Mouse (Mus musculus) layer of hippocampus, postnatal 25 days (tissue): ENCODE results near the gene Fbxo47. TPM values are rescaled to one million over a fixed set of nuclear protein-coding genes. Genes with fewer than 3 reads are reported as not detected.
A peak's percentile ranks its signal among the peaks of the same experiment; 100 is the strongest.
"Not testable (repeated sequence)": the region's sequence is repeated elsewhere in the genome, so short reads cannot be mapped to it uniquely, and the experiment has no call there.

ENCODE experiments used
- DNase-seq, 2 experiments: peaks; one replicate each; pipeline ENCODE4 v3.0.0; 2022; ENCODE audit warnings: mixed read lengths in 2 of 2, low spot score in 1 of 2; ENCODE audit errors: extremely low spot score in 1 of 2
- total RNA-seq, 2 experiments: library from RNA; stranded (reverse); gene quantifications; 2 replicates each; pipeline ENCODE4 v1.2.3; 2021

Gene Fbxo47
- total RNA-seq, 2 experiments from 2014 or later: 1.2 to 1.9 TPM

GRCm38 (mm10) chr11:97883542-97883917 is 424 bp downstream of the Fbxo47 start:
- DNase-seq: peak; percentile 36 to 39

GRCm38 (mm10) chr11:97880362-97880761 is 3.6 kb downstream of the Fbxo47 start:
- no peak for DNase-seq

- DNase-seq: no peak
These were observed 6.6 kb downstream of the Fbxo47 start for GRCm38 (mm10) chr11:97877341-97877740.

DNA sequence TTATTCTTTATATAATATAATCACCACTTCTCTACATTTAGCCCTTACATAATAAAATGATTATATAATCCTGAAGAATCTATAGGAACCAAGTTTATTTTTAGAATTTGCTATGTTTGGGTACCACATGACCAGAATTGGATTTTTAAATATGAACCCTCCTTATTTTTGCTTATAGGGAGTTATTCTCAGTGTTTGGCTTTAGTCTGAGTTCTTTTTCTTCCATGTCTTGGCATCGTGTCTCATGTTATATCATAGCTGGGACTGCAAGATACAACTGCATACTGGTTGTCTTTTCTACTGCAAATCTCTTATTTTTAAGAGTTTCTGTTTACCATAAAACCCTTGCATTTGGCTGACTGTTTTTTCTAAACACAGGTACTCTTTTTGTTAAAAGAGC is 9.6 kb downstream of the Fbxo47 start:
- DNase-seq: no peak

DNA sequence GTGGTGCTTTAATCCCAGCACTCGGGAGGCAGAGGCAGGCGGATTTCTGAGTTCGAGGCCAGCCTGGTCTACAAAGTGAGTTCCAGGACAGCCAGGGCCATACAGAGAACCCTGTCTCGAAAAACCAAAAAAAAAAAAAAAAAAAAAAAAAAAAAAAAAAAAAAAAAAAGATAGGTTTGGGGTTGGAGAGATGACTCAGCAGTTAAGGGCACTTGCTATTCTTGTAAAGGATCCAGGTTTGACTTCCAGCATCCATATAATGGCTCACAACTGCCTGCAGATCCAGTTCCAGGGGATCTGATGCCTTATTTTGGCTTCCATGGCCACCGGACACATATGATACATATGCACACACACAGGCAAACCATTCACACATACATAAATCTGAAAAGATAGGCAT is 11.6 kb downstream of the Fbxo47 start:
- not testable (repeated sequence) for DNase-seq

- DNase-seq: no peak
These were observed 16.4 kb downstream of the Fbxo47 start for GRCm38 (mm10) chr11:97867591-97867990.

GRCm38 (mm10) chr11:97866091-97866888 is 17.7 kb downstream of the Fbxo47 start:
- DNase-seq: no peak

- DNase-seq: no peak
These were observed 18.5 kb downstream of the Fbxo47 start for GRCm38 (mm10) chr11:97865421-97865820.

DNA sequence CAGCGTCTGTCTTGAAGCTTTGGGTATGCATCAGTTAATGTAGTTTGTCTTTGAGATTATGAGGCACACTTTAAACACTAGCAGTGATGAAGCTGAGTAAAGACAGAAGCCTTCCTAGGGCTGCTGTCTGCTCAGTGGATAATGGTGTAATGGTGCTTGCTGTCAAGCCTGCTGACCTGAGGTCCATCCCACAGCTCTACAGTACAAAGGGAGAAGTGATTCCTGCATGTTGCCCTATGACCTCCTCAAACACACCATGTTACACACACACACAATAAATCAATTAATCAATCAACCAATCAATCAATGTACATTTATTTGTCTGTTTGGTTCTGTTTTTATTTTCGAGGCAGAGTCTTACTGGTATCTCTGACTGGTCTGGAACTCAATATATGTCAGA is 21.8 kb downstream of the Fbxo47 start:
- DNase-seq: no peak

- DNase-seq: no peak
These were observed 28.5 kb downstream of the Fbxo47 start for GRCm38 (mm10) chr11:97855473-97855872.

GRCm38 (mm10) chr11:97851601-97852000 is 32.4 kb downstream of the Fbxo47 start:
- DNase-seq: no peak

GRCm38 (mm10) chr11:97850367-97850766 is 33.6 kb downstream of the Fbxo47 start:
- no peak for DNase-seq

- DNase-seq: no peak
These were observed 42.0 kb downstream of the Fbxo47 start for GRCm38 (mm10) chr11:97842001-97842400.

DNA sequence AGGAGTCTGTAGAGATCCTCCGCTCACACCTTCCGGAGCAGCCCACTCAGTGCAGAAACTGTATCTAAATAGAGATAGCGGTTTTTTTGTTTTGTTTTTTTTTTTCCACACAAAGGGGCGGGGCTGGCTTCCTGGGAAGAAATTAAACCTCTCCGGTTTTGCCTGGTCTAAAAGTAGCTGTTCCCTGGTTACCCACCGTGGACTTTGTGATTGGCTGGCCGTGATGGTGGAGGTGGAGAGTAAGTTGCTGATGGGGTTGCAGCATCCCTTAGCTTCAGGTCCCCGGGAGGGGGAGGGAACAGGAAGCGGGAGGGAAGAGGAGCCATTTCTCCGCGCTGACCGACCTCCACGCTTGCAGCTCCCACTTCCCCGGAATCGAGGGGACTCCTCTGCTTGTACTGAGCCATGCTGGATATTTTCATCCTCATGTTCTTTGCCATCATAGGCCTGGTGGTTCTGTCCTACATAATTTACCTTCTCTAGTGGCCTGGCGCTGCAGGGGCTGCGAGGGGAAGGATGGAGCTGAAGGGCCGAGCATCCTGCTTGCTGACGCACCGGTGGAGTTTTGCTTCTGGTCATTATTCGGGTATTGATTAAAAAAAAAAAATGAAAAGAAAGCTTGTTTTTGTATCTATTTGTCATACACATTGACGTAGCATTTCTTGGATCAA is 42.8 kb downstream of the Fbxo47 start:
- DNase-seq: peak; percentile 64 to 74

GRCm38 (mm10) chr11:97840539-97840954 is 43.4 kb downstream of the Fbxo47 start, which contains the start of gene B230217C12Rik:
Gene B230217C12Rik (plus strand): TSS chr11:97840780.
- no peak for DNase-seq

DNA sequence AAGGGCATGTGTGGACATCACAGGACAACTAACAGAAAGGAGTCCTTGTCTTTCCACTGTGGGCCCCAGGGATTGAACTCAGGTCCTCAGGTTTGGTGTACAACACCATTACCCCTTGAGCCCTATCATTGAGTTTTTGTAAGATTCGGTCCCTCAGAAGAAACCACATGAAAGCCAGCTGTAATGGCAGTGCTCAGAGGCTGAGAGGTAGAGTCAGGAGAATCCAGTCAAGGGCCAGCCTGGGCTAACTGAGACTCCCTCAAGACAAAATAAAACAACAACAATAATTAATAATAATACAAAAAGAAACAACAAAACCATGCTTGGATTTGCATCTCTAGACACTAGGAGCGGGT is 43.8 kb downstream of the Fbxo47 start:
- no peak for DNase-seq

- DNase-seq: no peak
These were observed 44.4 kb downstream of the Fbxo47 start for GRCm38 (mm10) chr11:97839441-97840134.

GRCm38 (mm10) chr11:97838779-97839440 is 45.0 kb downstream of the Fbxo47 start:
- DNase-seq: no peak

GRCm38 (mm10) chr11:97837641-97838149 is 46.3 kb downstream of the Fbxo47 start:
- no peak for DNase-seq

DNA sequence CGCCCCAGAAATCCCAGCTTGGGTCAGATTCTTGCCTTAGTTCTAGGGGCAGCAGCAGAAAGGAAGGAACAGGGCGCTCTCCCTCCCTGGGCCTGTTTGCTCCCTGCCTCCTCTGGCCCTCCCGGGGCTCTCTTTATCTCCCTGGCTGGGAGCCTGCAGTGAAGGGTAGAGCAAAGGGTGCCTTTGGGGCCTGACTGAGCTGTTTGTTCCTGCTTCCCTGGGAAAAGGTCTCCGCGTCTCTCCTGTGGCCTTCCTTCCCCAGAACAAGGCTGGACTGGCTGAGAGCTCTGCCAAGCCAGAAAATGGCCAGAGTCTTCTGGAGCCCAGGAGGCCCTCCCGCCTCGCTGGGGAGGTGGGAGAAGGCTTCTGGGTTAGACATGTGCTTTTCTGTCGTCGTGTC is 46.9 kb downstream of the Fbxo47 start:
- not testable (repeated sequence) for DNase-seq

DNA sequence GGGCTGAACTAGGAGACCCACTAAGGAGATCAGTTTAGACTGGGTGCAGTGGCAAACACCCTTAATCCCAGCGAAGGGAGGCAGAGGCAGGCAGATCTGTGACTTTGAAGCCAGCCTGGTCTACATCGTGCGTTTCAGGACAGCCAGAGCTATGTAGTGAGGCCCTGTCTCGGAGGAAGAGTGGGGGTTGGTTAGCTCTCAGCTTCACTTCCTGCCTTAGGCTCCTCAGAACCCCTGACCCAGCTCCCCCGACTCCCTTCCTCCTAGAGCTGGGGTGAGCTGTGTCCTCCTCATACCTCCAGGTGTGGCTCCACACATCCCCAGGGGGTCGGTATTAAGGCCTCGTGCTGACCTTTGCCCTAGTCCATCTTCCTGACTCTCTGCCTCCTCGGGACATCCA is 47.4 kb downstream of the Fbxo47 start:
- DNase-seq: no peak
